Mouse (Mus musculus) liver, embryonic 11.5 days (tissue): Measurements from ENCODE around the gene Sar1b. TPM values are rescaled to one million over a fixed set of nuclear protein-coding genes. Genes with fewer than 3 reads are reported as not detected.
"Not testable (repeated sequence)": the region's sequence is repeated elsewhere in the genome, so short reads cannot be mapped to it uniquely, and the experiment has no call there.

ENCODE experiments used
- ATAC-seq: fragments of 200-750 bp; cut with Nextera tagmentation; replicated peaks from 2 replicates; pipeline ENCODE4 v1.8.0; 2017; ENCODE audit warnings: moderate number of reproducible peaks, mild to moderate bottlenecking, moderate TSS enrichment, moderate library complexity; ENCODE audit not compliant: low FRiP score
- DNase-seq: peaks from one replicate; pipeline ENCODE4 v3.0.0-alpha.2; 2017; ENCODE audit warnings: low spot score
- H3K27ac ChIP-seq: fragments of 300-500 bp; sonication (generic); 2 replicates; pipeline ENCODE4 v1.5.1; 2014; ENCODE audit warnings: mild to moderate bottlenecking, low read depth, low read length, control low read depth
- H3K27me3 ChIP-seq: fragments of 300-500 bp; sonication (generic); replicated peaks from 2 replicates; pipeline ENCODE4 v1.6.1; 2014; ENCODE audit warnings: low read length, mixed read lengths; ENCODE audit not compliant: control insufficient read depth, insufficient read depth
- H3K36me3 ChIP-seq: fragments of 300-500 bp; sonication (generic); 2 replicates; pipeline ENCODE4 v1.6.1; 2014; ENCODE audit warnings: mild to moderate bottlenecking, low read length, moderate library complexity, mixed read lengths; ENCODE audit not compliant: control insufficient read depth, insufficient read depth
- H3K4me1 ChIP-seq: fragments of 300-500 bp; sonication (generic); replicated peaks from 2 replicates; pipeline ENCODE4 v1.6.1; 2014; ENCODE audit warnings: low read length, mixed read lengths; ENCODE audit not compliant: control insufficient read depth, insufficient read depth
- H3K4me2 ChIP-seq: fragments of 300-500 bp; sonication (generic); 2 replicates; pipeline ENCODE4 v1.6.1; 2014; ENCODE audit warnings: mild to moderate bottlenecking, control low read depth, moderate library complexity
- H3K4me3 ChIP-seq: fragments of 300-500 bp; sonication (generic); 2 replicates; pipeline ENCODE4 v1.5.1; 2014; ENCODE audit warnings: low read depth, low read length, control low read depth
- H3K9ac ChIP-seq: fragments of 300-500 bp; sonication (generic); 2 replicates; pipeline ENCODE4 v1.6.1; 2014; ENCODE audit warnings: low read depth, low read length, control low read depth
- H3K9me3 ChIP-seq: fragments of 300-500 bp; sonication (generic); 2 replicates; pipeline ENCODE4 v1.6.1; 2016; ENCODE audit warnings: low read length, inconsistent platforms, mixed read lengths; ENCODE audit not compliant: control insufficient read depth
- WGBS: fragments of 180-500 bp; shearing (Covaris S2); extraction: QIAGEN DNeasy Blood & Tissue Kit; methylation state at CpG from one replicate; pipeline ENCODE4 v1.1.7; 2014; 5-methylcytosine and 5-hydroxymethylcytosine counted together
- polyA plus RNA-seq: library from polyadenylated mRNA; unstranded; fragments of >200 nt; fragmentation: Nextera tagmentation; extraction: Ambion mirVana; gene quantifications from 2 replicates; pipeline ENCODE4 v1.2.1, GENCODE M21; 2014

Gene Sar1b
- 110 and 122 TPM in 2 replicates for polyA plus RNA-seq

DNA sequence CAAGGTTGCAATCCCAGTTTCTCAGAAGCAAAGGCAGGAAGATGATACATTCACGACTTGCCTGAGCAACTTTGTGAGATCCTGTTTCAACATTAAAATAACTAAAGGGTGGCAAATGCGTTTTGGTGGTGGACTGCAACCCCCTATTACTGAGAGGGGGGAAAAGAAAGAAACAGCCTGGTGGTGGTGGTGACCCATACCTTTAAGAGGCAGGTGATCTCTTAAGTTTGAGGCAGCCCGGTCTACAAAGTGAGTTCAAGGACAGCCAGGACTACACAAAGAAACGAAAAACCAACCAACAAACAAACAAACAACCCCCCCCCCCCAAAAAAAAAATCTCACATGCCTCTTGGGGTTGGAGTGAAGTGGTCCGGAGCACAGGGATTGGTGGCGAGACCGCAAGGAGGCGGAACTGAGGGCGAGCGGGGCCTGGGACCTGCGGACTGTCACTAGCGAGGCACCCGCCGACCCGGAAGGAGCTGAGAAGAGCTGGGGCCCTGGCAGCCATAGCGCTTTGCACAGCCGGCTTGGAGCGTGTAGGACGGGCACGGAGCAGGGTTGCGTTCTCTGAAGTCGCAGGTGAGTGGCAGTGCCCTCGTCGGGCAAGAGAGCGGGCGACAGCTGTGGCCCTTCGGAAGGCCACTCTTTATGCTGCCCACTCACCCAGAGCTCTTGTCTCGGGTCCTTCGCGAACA, at the start of gene Sar1b, which contains the start of gene Sec24a:
Gene Sar1b (plus strand): TSS at position 475 of the 695 bp plus-strand sequence.
Gene Sec24a (minus strand): TSS at position 422 of the 695 bp plus-strand sequence.
- Histone ChIP-seq H3K4me3 (peak within 1 kb of the TSS; percentile 96), H3K36me3 (no peaks in the 10 kb centered on the region), H3K27ac (peak within 1 kb of the TSS; percentile 41), H3K27me3 (no peaks in the 10 kb centered on the region), H3K9ac (peak within 1 kb of the TSS; percentile 85), H3K4me1 (peaks cover 19% of the 10 kb centered on the region), H3K4me2 (peak within 1 kb of the TSS; percentile 69), H3K9me3 (no peaks in the 10 kb centered on the region)
- peak; percentile 91 for ATAC-seq
- peak; percentile 80 for DNase-seq
- WGBS: 2% methylated on average over 30 of the region's 30 CpGs

DNA sequence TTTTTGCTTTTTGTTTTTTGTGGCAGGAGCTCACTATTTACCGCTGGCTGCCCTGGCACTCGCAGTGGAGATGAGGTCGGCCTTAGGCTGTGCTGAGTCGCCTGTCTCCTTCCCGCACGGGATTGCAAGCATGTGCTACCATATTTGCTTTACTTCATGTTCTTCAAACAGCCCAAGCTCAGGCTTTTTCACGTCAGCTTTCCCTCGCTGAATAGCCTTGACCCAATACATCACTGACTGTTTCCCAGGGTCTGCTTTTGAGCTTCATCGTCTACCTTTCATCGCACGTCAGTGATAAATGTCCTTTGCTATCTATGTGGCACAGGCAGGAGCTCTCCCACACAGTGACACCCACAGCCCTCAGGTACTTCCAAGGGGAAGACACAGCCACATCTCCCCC, 42.4 kb upstream of the Sar1b start:
- no peak overlapping the region for H3K4me2 ChIP-seq
- no peaks in the 10 kb centered on the region for H3K9me3 ChIP-seq
- H3K4me1 ChIP-seq: no peaks in the 10 kb centered on the region
- H3K27me3 ChIP-seq: no peaks in the 10 kb centered on the region
- WGBS: 88% methylated on average over 11 of the region's 11 CpGs
- ATAC-seq: no peak
- no peak overlapping the region for H3K27ac ChIP-seq
- H3K9ac ChIP-seq: no peak overlapping the region
- H3K4me3 ChIP-seq: no peak overlapping the region
- H3K36me3 ChIP-seq: peaks cover 27% of the 10 kb centered on the region
- no peak for DNase-seq

DNA sequence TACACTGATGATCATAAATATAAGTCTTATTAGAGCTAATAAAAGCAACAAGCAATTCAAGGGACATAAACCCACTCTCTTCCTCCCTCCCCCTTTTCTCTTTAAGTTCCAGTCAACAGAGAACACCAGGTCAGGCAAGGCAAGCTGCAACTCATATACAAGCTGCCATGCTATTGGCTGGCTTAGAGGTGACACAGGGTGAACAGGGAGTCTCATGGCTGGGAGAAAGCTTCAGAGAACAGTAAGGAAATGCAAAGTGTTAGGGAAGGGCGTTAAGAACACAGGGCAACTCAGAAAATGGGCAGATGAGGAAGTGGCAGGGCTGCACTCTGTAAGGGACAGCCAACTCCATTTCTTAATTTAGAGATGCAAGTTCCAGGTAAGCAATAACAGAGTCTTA, 30.6 kb upstream of the Sar1b start:
- ATAC-seq (no peak), DNase-seq (no peak)
- 72% methylated on average over 1 of the region's 1 CpGs for WGBS
- Histone ChIP-seq H3K9ac (no peak overlapping the region), H3K36me3 (peaks cover 23% of the 10 kb centered on the region; the same call in 1 of the 2 replicates), H3K4me2 (no peak overlapping the region), H3K27ac (no peak overlapping the region), H3K9me3 (no peaks in the 10 kb centered on the region), H3K4me1 (no peaks in the 10 kb centered on the region), H3K27me3 (no peaks in the 10 kb centered on the region), H3K4me3 (no peak overlapping the region)

DNA sequence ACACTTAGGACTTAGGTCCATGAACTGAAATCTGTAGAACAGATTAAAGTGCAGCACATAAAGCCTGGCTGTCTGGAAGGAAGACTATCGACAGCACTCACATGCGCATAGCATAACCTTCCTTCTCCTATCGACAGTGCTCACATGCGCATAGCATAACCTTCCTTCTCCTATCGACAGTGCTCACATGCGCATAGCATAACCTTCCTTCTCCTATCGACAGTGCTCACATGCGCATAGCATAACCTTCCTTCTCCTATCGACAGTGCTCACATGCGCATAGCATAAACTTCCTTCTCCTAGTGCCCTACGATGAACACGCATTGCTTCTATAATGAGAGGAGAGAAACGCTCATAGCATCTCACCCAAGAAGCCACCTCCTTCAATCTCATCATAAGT, 29.3 kb upstream of the Sar1b start:
- not testable (repeated sequence) for H3K27me3 ChIP-seq, H3K9me3 ChIP-seq, H3K4me3 ChIP-seq, DNase-seq, H3K4me1 ChIP-seq, ATAC-seq, H3K27ac ChIP-seq, H3K4me2 ChIP-seq, H3K9ac ChIP-seq
- WGBS: 95% methylated on average over 11 of the region's 13 CpGs
- peaks cover 23% of the 10 kb centered on the region; the same call in 1 of the 2 replicates for H3K36me3 ChIP-seq

GRCm38 (mm10) chr11:51738651-51739403, 24.7 kb upstream of the Sar1b start:
- WGBS: 67% methylated on average over 3 of the region's 3 CpGs
- peak overlapping the region; percentile 16; the same call in 1 of the 2 replicates for H3K4me2 ChIP-seq

GRCm38 (mm10) chr11:51740701-51741100, 22.8 kb upstream of the Sar1b start:
- Histone ChIP-seq H3K4me2 (peak overlapping the region; percentile 14; the same call in 1 of the 2 replicates), H3K36me3 (peaks cover 13% of the 10 kb centered on the region; the same call in 1 of the 2 replicates), H3K27ac (peak overlapping the region; percentile 47), H3K9ac (no peak overlapping the region), H3K27me3 (no peaks in the 10 kb centered on the region), H3K4me1 (peaks cover 17% of the 10 kb centered on the region), H3K9me3 (no peaks in the 10 kb centered on the region), H3K4me3 (no peak overlapping the region)
- WGBS: 75% methylated on average over 3 of the region's 3 CpGs
- ATAC-seq (peak; percentile 69), DNase-seq (no peak)

More at GRCm38 (mm10) chr11:51738651-51739403, 24.7 kb upstream of the Sar1b start:
- peaks cover 15% of the 10 kb centered on the region; the same call in 1 of the 2 replicates for H3K36me3 ChIP-seq
- H3K9ac ChIP-seq: no peak overlapping the region
- ATAC-seq (peak; percentile 86), DNase-seq (no peak)
- H3K4me3 ChIP-seq: no peak overlapping the region
- H3K27ac ChIP-seq: peak overlapping the region; percentile 64
- no peaks in the 10 kb centered on the region for H3K9me3 ChIP-seq
- peaks cover 17% of the 10 kb centered on the region for H3K4me1 ChIP-seq
- no peaks in the 10 kb centered on the region for H3K27me3 ChIP-seq

DNA sequence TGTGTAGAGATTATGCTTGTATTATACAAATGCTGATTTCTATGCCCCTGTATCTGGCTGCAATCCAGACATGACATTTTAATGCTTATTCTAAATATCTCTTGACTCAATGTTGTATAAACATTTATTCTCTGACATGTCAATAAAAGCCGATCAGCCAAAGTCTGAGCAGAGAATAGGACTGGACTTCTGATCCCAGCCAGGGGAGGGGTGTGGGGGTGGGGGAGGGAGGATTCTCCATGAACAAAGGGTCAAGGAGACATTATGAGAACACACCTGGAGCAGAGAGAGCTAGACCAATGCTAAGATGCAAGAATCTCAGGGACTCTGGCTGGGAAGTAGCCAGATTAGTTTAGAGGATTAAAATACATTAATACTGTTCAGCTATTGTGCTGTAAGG, 17.4 kb upstream of the Sar1b start:
- ATAC-seq: no peak

GRCm38 (mm10) chr11:51751623-51752225, 11.8 kb upstream of the Sar1b start:
- not testable (repeated sequence) for H3K9ac ChIP-seq, ATAC-seq, DNase-seq, H3K27ac ChIP-seq, H3K4me2 ChIP-seq, H3K9me3 ChIP-seq, H3K4me1 ChIP-seq, H3K4me3 ChIP-seq, H3K36me3 ChIP-seq, H3K27me3 ChIP-seq
- WGBS: 80% methylated on average over 6 of the region's 6 CpGs

More for the DNA sequence above, 17.4 kb upstream of the Sar1b start:
- 83% methylated on average over 1 of the region's 1 CpGs for WGBS
- no peak overlapping the region for H3K9ac ChIP-seq
- no peaks in the 10 kb centered on the region for H3K9me3 ChIP-seq
- no peak overlapping the region for H3K27ac ChIP-seq
- H3K4me2 ChIP-seq: no peak overlapping the region
- no peak for DNase-seq
- H3K36me3 ChIP-seq: peaks cover 10% of the 10 kb centered on the region; the same call in 1 of the 2 replicates
- no peaks in the 10 kb centered on the region for H3K27me3 ChIP-seq
- H3K4me3 ChIP-seq: no peak overlapping the region
- H3K4me1 ChIP-seq: peaks cover under 1% of the 10 kb centered on the region
